Mouse (Mus musculus) liver, adult 2 months (tissue): ENCODE measurements around the gene Trim75.

Experiments used
- CTCF ChIP-seq: fragments of 200-500 bp; IDR thresholded peaks from 2 replicates; pipeline ENCODE4 v1.5.1; 2011; ENCODE audit warnings: low read depth, low read length, control low read depth
- POLR2A ChIP-seq: fragments of 200-500 bp; IDR thresholded peaks from 2 replicates; pipeline ENCODE4 v1.6.1; 2011; ENCODE audit warnings: low read length, control low read depth; ENCODE audit not compliant: insufficient read depth; ENCODE audit errors: extremely low read depth

DNA sequence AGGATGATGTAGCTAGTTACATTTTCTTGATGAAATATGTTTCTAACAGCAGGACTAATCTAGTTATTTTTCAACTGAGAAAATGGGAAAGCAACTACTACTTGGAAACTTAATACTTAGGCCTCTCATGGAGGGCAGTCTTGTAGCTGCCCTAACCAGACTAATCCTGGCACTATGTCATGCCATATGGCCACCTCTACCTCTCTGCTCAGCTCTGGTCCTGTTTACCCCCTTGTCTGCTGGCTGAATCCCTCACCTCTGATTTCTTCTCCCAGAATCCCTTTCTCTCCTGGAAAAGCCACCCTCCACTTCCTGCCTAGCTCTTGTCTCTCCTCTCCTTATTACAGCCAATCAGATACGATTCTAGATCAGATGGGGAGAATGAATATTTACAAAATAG lies 39.3 kb downstream of the Trim75 start:
- TF ChIP-seq POLR2A, result no peak
- no peak for TF ChIP-seq CTCF
